Mouse (Mus musculus) regulatory T cell (primary cell): ENCODE measurements around the gene Sall1.

Experiments
- in situ Hi-C: fragments of 300-600 bp; cut with MboI, MseI; formaldehyde crosslinking; loops from one replicate; pipeline ENCODE4 v1.15.1; 2025; ENCODE audit warnings: high pct_unique_total_duplicates

The Sall1 gene

DNA sequence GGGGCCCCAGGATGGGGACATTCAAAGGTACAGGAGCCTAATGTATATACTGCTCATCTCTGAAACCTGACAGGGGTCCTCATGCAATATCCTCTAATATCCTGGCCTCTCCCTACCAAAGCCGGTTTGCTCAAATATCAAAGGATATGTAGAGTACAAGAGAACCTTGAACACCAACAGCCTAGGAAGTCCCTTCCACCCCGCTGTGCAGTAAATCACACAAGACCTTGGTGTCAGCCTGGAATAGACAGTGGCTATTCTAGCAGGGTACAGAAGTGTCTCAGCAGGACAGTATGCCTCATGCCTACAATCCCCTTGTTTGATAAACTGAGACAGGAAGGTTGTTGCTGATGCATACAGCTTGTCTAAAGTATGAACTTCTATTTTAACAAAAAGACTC lies 46.7 kb downstream of the Sall1 start:
- in situ Hi-C loops: no loop called here

DNA sequence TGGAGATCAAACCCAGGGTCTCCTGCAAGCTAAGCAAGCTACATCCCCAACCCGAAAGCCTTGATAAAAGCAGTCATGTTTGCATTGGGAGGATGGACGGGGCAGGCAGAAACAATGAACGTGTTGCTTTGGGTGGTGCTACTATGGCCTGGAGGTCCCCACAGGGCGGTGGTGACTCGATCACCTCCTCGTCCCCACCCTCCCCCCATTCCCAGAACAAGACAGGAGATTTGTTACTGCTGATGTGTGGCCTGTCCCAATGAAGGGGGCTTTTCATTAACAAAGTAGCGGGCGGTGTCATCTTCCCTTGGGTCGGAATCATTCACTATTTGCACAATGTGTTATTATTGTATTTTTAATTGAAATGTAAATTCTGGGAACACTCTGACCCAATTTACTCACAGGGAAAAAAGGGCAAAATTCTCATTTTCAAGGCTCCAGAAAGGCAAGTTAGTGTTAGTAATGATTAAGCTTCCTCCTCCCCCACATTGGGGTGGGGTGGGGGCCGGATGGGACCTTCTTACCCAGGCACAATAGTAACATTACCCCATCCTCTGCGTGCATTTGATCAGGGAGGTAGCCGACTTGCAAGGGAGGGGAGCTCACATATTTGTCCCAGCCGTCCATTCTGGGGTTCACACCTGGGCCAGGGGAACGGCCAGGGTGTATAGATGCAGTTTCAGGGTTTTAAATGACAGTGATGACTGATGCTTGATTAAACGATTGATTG lies 52.0 kb downstream of the Sall1 start:
- in situ Hi-C loops: no loop called here

DNA sequence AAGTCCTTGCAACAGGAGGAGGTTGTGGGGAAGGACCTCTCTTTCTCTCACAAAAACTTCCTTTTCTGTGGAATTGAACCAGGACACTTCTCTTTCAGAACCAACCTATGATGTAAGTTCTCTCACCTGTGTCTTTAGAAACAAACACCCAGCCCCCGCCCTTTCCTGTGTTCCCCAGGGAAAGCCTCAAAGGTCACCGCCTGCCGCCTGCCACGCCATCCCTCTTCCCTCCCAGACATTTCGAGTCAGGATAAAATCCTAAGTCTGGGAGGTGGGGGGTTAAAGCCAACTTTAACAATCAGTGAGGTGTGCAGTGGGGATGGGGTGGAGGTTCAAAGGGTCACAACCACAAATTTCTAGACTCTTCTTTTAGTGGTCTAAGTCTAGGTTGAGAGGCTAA lies 52.8 kb downstream of the Sall1 start:
- in situ Hi-C loops: no loop called here

DNA sequence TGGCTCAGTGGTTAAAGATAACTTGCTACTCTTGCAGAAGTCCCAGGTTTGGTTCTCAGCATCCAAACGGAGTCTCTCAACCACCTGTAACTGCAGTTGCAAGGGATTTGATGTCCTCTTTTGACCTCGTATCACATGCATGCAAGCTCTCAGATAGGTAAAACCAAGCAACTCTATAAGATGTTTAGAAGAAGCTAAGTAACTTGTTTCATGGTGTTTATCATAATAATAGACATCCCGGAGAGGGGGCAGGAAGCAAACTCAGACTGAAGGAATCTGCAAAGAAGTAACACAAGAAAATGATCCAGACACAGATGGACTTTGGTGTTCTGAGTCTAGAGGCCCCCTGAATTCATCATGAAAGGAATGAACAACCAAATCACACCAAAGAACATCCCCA lies 55.0 kb downstream of the Sall1 start:
- in situ Hi-C loops: no loop called here

DNA sequence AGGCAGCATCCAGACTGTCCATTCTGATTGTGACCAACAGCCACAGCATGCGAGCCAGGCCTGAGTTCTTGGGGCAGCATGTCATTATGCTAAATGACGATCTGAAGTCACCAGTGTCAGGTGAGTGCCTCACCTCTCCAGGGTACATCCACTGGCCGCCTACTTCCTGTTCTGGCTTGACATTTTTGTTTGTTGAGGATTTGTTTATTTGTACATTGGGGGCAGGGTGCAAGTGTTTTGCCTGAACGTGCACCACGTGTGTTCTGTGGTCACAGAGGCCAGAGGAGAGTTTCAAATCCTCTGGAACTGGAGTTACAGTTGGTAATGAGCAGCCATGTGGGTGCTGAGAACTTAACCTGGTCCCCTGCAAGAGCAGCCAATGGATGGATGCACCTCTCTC lies 60.5 kb downstream of the Sall1 start:
- in situ Hi-C loops: no loop called here
